Mouse (Mus musculus): ENCODE results near the gene Pik3r6. TPM values are rescaled to one million over a fixed set of nuclear protein-coding genes. Genes with fewer than 3 reads are reported as not detected.

The Pik3r6 gene
- polyA plus RNA-seq, 1 experiment from 2014 or later: 1.7 TPM

- Histone ChIP-seq H3K4me1 (replicated peaks) (no peaks in the 10 kb centered on the region; the same call in 1 of the 2 replicates), H3K4me3 (replicated peaks) (no peak overlapping the region), H3K27me3 (no peaks in the 10 kb centered on the region), H3K36me3 (no peaks in the 10 kb centered on the region), H3K27ac (no peak overlapping the region), H3K9me3 (no peaks in the 10 kb centered on the region), H3K9ac (replicated peaks) (no peak overlapping the region), H3K4me2 (no peak overlapping the region)
- WGBS: 87% methylated on average over 10 of the region's 10 CpGs
- ATAC-seq (ENCODE audit: insufficient number of reproducible peaks, insufficient read depth, low FRiP score, low TSS enrichment, low read depth): no peak
Measured at GRCm38 (mm10) chr11:68487720-68488119, 15.1 kb upstream of the Pik3r6 start.

- no peak overlapping the region for H3K27ac ChIP-seq
- H3K27me3 ChIP-seq: no peaks in the 10 kb centered on the region
- no peaks in the 10 kb centered on the region; the same call in 1 of the 2 replicates for H3K4me1 ChIP-seq (replicated peaks)
- no peak overlapping the region for H3K4me3 ChIP-seq (replicated peaks)
- H3K36me3 ChIP-seq: no peaks in the 10 kb centered on the region
- H3K4me2 ChIP-seq: no peak overlapping the region
- WGBS: 76% methylated on average over 6 of the region's 6 CpGs
- no peak for ATAC-seq (ENCODE audit: insufficient number of reproducible peaks, insufficient read depth, low FRiP score, low TSS enrichment, low read depth)
- H3K9me3 ChIP-seq: no peaks in the 10 kb centered on the region
- no peak overlapping the region for H3K9ac ChIP-seq (replicated peaks)
Measured at GRCm38 (mm10) chr11:68488256-68488824, 14.5 kb upstream of the Pik3r6 start.

- no peak for ATAC-seq (ENCODE audit: insufficient number of reproducible peaks, insufficient read depth, low FRiP score, low TSS enrichment, low read depth)
- WGBS: 29% methylated on average over 2 of the region's 2 CpGs
- no peaks in the 10 kb centered on the region; the same call in 1 of the 2 replicates for H3K4me1 ChIP-seq (replicated peaks)
- no peak overlapping the region for H3K27ac ChIP-seq
- no peaks in the 10 kb centered on the region for H3K36me3 ChIP-seq
- H3K27me3 ChIP-seq: no peaks in the 10 kb centered on the region
- H3K4me2 ChIP-seq: no peak overlapping the region
- H3K4me3 ChIP-seq (replicated peaks): no peak overlapping the region
- H3K9me3 ChIP-seq: no peaks in the 10 kb centered on the region
- no peak overlapping the region for H3K9ac ChIP-seq (replicated peaks)
Measured at GRCm38 (mm10) chr11:68489236-68489635, 13.6 kb upstream of the Pik3r6 start.

GRCm38 (mm10) chr11:68492592-68492991 is 10.2 kb upstream of the Pik3r6 start:
- H3K4me2 ChIP-seq: no peak overlapping the region

GRCm38 (mm10) chr11:68493760-68494159 is 9.1 kb upstream of the Pik3r6 start:
- H3K4me3 ChIP-seq (replicated peaks): no peak overlapping the region
- no peak for ATAC-seq (ENCODE audit: insufficient number of reproducible peaks, insufficient read depth, low FRiP score, low TSS enrichment, low read depth)
- no peak overlapping the region for H3K9ac ChIP-seq (replicated peaks)
- H3K4me2 ChIP-seq: no peak overlapping the region
- no peaks in the 10 kb centered on the region for H3K9me3 ChIP-seq
- H3K27ac ChIP-seq: no peak overlapping the region
- H3K4me1 ChIP-seq (replicated peaks): no peaks in the 10 kb centered on the region; the same call in 1 of the 2 replicates
- no peaks in the 10 kb centered on the region for H3K36me3 ChIP-seq
- WGBS: 82% methylated on average over 5 of the region's 5 CpGs
- no peaks in the 10 kb centered on the region; the same call in 1 of the 2 replicates for H3K27me3 ChIP-seq

More at GRCm38 (mm10) chr11:68492592-68492991, 10.2 kb upstream of the Pik3r6 start:
- no peak overlapping the region for H3K9ac ChIP-seq (replicated peaks)
- no peaks in the 10 kb centered on the region for H3K36me3 ChIP-seq
- no peak for ATAC-seq (ENCODE audit: insufficient number of reproducible peaks, insufficient read depth, low FRiP score, low TSS enrichment, low read depth)
- no peaks in the 10 kb centered on the region for H3K9me3 ChIP-seq
- H3K4me1 ChIP-seq (replicated peaks): no peaks in the 10 kb centered on the region; the same call in 1 of the 2 replicates
- H3K4me3 ChIP-seq (replicated peaks): no peak overlapping the region
- no peaks in the 10 kb centered on the region; the same call in 1 of the 2 replicates for H3K27me3 ChIP-seq
- WGBS: 83% methylated on average over 11 of the region's 11 CpGs
- no peak overlapping the region for H3K27ac ChIP-seq

GRCm38 (mm10) chr11:68497081-68497480 is 5.7 kb upstream of the Pik3r6 start:
- 72% methylated on average over 6 of the region's 6 CpGs for WGBS
- H3K4me3 ChIP-seq (replicated peaks): no peak overlapping the region
- ATAC-seq (ENCODE audit: insufficient number of reproducible peaks, insufficient read depth, low FRiP score, low TSS enrichment, low read depth): no peak

GRCm38 (mm10) chr11:68498517-68498916 is 4.3 kb upstream of the Pik3r6 start:
- Histone ChIP-seq H3K9ac (replicated peaks) (no peak overlapping the region), H3K27me3 (no peaks in the 10 kb centered on the region; the same call in none of the 2 replicates), H3K36me3 (no peaks in the 10 kb centered on the region), H3K9me3 (no peaks in the 10 kb centered on the region), H3K4me2 (no peak overlapping the region), H3K4me1 (replicated peaks) (no peaks in the 10 kb centered on the region), H3K4me3 (replicated peaks) (no peak overlapping the region), H3K27ac (no peak overlapping the region)
- 90% methylated on average over 11 of the region's 11 CpGs for WGBS
- no peak for ATAC-seq (ENCODE audit: insufficient number of reproducible peaks, insufficient read depth, low FRiP score, low TSS enrichment, low read depth)

More at GRCm38 (mm10) chr11:68497081-68497480, 5.7 kb upstream of the Pik3r6 start:
- H3K9ac ChIP-seq (replicated peaks): no peak overlapping the region
- H3K4me1 ChIP-seq (replicated peaks): no peaks in the 10 kb centered on the region
- no peaks in the 10 kb centered on the region for H3K9me3 ChIP-seq
- H3K27ac ChIP-seq: no peak overlapping the region
- H3K4me2 ChIP-seq: no peak overlapping the region
- H3K27me3 ChIP-seq: no peaks in the 10 kb centered on the region; the same call in 1 of the 2 replicates
- no peaks in the 10 kb centered on the region for H3K36me3 ChIP-seq

GRCm38 (mm10) chr11:68498999-68499699 is 3.7 kb upstream of the Pik3r6 start:
- Histone ChIP-seq H3K9me3 (no peaks in the 10 kb centered on the region), H3K4me2 (no peak overlapping the region), H3K27ac (no peak overlapping the region), H3K9ac (replicated peaks) (no peak overlapping the region), H3K27me3 (no peaks in the 10 kb centered on the region; the same call in none of the 2 replicates), H3K4me3 (replicated peaks) (no peak overlapping the region), H3K36me3 (no peaks in the 10 kb centered on the region), H3K4me1 (replicated peaks) (no peaks in the 10 kb centered on the region)
- ATAC-seq (ENCODE audit: insufficient number of reproducible peaks, insufficient read depth, low FRiP score, low TSS enrichment, low read depth): no peak
- 67% methylated on average over 7 of the region's 8 CpGs for WGBS

- Histone ChIP-seq H3K4me2 (no peak overlapping the region), H3K4me1 (replicated peaks) (no peaks in the 10 kb centered on the region), H3K27ac (no peak overlapping the region), H3K36me3 (no peaks in the 10 kb centered on the region), H3K4me3 (replicated peaks) (no peak overlapping the region), H3K9me3 (no peaks in the 10 kb centered on the region), H3K9ac (replicated peaks) (no peak overlapping the region), H3K27me3 (no peaks in the 10 kb centered on the region; the same call in none of the 2 replicates)
- no peak for ATAC-seq (ENCODE audit: insufficient number of reproducible peaks, insufficient read depth, low FRiP score, low TSS enrichment, low read depth)
- WGBS: 69% methylated on average over 14 of the region's 14 CpGs
Measured at GRCm38 (mm10) chr11:68500949-68501350, 1.9 kb upstream of the Pik3r6 start.

- Histone ChIP-seq H3K36me3 (no peaks in the 10 kb centered on the region), H3K27me3 (no peaks in the 10 kb centered on the region; the same call in 1 of the 2 replicates), H3K4me1 (replicated peaks) (no peaks in the 10 kb centered on the region), H3K27ac (no peak overlapping the region), H3K4me3 (replicated peaks) (no peak overlapping the region), H3K9me3 (no peaks in the 10 kb centered on the region), H3K9ac (replicated peaks) (no peak overlapping the region), H3K4me2 (no peak overlapping the region)
- no peak for ATAC-seq (ENCODE audit: insufficient number of reproducible peaks, insufficient read depth, low FRiP score, low TSS enrichment, low read depth)
- WGBS: 73% methylated on average over 2 of the region's 2 CpGs
Measured at GRCm38 (mm10) chr11:68502408-68502807, 411 bp upstream of the Pik3r6 start.

GRCm38 (mm10) chr11:68504913-68505312 is 2.1 kb downstream of the Pik3r6 start:
- no peaks in the 10 kb centered on the region; the same call in 1 of the 2 replicates for H3K27me3 ChIP-seq
- no peaks in the 10 kb centered on the region for H3K4me1 ChIP-seq (replicated peaks)
- H3K4me3 ChIP-seq (replicated peaks): no peak overlapping the region
- H3K27ac ChIP-seq: no peak overlapping the region
- H3K36me3 ChIP-seq: no peaks in the 10 kb centered on the region
- WGBS: 82% methylated on average over 11 of the region's 11 CpGs
- no peak overlapping the region for H3K4me2 ChIP-seq
- no peak for ATAC-seq (ENCODE audit: insufficient number of reproducible peaks, insufficient read depth, low FRiP score, low TSS enrichment, low read depth)
- no peak overlapping the region for H3K9ac ChIP-seq (replicated peaks)
- no peaks in the 10 kb centered on the region for H3K9me3 ChIP-seq

Measured in limb, embryonic 12.5 days (tissue).